Mouse (Mus musculus): Measurements from ENCODE around the gene Apol7e. TPM values are rescaled to one million over a fixed set of nuclear protein-coding genes. Genes with fewer than 3 reads are reported as not detected.

The Apol7e gene
- polyA plus RNA-seq, 1 experiment from 2014 or later = not detected

DNA sequence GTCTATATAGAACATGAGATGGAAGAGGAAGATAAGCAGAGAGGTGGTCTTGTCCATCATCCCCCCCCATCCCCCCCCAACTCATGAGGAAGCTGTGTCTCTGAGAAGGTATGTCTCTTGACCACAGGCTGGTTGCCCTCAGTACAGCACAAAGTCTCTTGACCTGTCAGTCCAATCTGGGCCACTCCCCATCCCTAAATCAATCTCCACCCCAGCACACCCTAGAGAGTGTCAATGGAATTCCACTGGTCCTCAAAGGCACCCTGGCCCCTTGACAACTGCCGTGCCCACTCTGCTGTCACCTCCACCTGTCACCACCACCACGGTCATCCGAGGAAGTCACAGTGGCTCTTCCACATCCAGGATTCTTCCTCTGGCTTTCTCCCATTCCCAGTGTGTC is 49.8 kb downstream of the Apol7e start:
- WGBS = 95% methylated on average over 3 of the region's 3 CpGs
- no peaks in the 10 kb centered on the region for H3K36me3 ChIP-seq
- no peaks in the 10 kb centered on the region for H3K27me3 ChIP-seq (ENCODE audit: insufficient read depth, poor library complexity, severe bottlenecking)
- DNase-seq (ENCODE audit: low spot score) = no peak
- no peak overlapping the region for H3K27ac ChIP-seq
- H3K9me3 ChIP-seq = no peaks in the 10 kb centered on the region
- H3K4me1 ChIP-seq (replicated peaks) = 0 out of 2 replicates have a peak, but pooled peaks cover 6% of the 10 kb centered on the region
- no peak overlapping the region for H3K4me3 ChIP-seq

DNA sequence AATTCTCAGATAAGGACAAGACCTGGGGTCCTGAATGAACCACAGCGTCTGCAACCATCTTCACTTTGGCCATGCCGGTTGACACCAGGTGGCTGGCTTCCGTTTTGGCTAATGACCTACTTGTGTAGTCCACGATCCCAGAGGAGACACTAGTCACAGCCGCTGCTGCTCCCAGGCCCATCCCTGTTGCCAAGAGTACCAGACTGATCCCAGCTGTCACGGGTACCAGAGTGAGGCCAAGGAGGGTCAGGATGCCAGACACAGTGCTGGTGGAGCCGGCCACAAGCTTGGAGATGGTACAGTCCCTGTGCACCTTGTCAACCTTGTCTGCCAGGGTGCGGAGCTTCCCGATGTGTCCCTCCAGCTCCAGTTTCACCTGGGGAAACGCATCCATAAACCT is 51.1 kb downstream of the Apol7e start:
- no peaks in the 10 kb centered on the region for H3K36me3 ChIP-seq
- H3K4me1 ChIP-seq (replicated peaks) = 0 out of 2 replicates have a peak, but pooled peaks cover 6% of the 10 kb centered on the region
- H3K27ac ChIP-seq = no peak overlapping the region
- H3K27me3 ChIP-seq (ENCODE audit: insufficient read depth, poor library complexity, severe bottlenecking) = no peaks in the 10 kb centered on the region
- H3K9me3 ChIP-seq = no peaks in the 10 kb centered on the region
- H3K4me3 ChIP-seq = no peak overlapping the region
- 91% methylated on average over 10 of the region's 10 CpGs for WGBS
- no peak for DNase-seq (ENCODE audit: low spot score)

DNA sequence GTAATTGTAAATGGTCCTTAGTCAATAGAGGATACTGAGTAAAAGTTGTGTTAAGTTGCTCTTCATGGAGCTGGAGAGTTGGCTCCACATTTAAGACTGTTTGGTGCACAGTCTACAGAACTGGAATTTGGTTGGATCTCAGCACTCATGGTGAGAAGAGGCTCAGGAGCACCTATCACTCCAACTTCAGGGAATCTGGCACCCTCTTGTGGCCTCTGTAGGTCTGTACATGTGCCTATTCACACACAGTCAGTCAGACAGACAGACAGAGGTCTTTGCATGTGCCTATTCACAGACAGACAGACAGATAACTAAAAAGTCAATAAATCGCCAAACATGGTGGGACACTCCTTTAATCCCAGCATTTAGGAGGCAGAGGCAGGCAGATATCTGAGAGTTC is 51.8 kb downstream of the Apol7e start:
- Histone ChIP-seq H3K27ac (no peak overlapping the region), H3K4me1 (replicated peaks) (0 out of 2 replicates have a peak, but pooled peaks cover 6% of the 10 kb centered on the region), H3K27me3 (ENCODE audit: insufficient read depth, poor library complexity, severe bottlenecking) (no peaks in the 10 kb centered on the region), H3K36me3 (no peaks in the 10 kb centered on the region), H3K4me3 (no peak overlapping the region), H3K9me3 (no peaks in the 10 kb centered on the region)
- 29% methylated on average over 1 of the region's 1 CpGs for WGBS
- no peak for DNase-seq (ENCODE audit: low spot score)

DNA sequence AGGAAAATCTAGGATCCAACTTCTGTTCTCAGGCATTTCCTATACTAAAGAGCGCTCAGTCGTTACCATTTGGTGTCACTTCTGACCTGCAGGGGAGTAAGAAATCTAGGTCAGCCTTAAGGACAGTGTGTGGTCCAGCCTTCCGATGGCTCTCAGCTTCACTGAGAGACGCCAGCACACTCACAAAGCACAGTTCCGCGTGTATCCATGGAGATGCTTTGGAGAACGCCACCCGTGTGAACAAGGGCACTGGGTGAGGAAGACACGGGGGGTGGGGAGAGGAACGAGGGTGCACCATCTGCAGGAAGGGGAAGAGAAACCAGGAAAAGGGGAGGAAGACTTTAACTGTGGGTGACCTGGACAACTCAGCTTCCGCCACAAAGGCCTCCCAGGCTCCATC is 53.8 kb downstream of the Apol7e start:
- H3K36me3 ChIP-seq = no peaks in the 10 kb centered on the region
- no peak overlapping the region for H3K4me3 ChIP-seq
- DNase-seq (ENCODE audit: low spot score) = no peak
- 62% methylated on average over 11 of the region's 11 CpGs for WGBS
- H3K4me1 ChIP-seq (replicated peaks) = 0 out of 2 replicates have a peak, but pooled peaks cover 6% of the 10 kb centered on the region
- H3K27ac ChIP-seq = no peak overlapping the region
- no peaks in the 10 kb centered on the region for H3K27me3 ChIP-seq (ENCODE audit: insufficient read depth, poor library complexity, severe bottlenecking)
- no peaks in the 10 kb centered on the region for H3K9me3 ChIP-seq

DNA sequence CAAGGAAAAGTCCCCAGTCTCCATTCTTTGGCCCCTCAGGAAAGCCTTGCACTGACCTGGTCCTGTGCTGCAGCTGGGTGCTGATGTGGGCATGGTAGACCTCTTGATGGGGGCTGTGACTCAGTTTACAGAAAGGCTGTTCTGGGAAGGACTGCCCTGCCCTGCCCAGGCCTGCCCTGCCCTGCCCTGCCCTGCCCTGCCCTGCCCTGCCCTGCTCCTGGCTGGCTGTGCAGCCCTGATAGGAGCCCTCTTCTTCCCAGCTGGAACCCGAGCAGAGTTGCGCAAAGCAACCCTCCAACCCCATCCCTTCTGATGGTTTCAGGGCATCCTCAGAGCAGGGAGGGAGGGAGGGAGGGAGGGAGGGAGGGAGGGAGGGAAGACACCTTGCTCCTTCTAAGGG is 56.5 kb downstream of the Apol7e start:
- Histone ChIP-seq H3K4me3 (no peak overlapping the region), H3K27ac (no peak overlapping the region), H3K9me3 (no peaks in the 10 kb centered on the region), H3K36me3 (peaks cover 7% of the 10 kb centered on the region), H3K27me3 (ENCODE audit: insufficient read depth, poor library complexity, severe bottlenecking) (no peaks in the 10 kb centered on the region), H3K4me1 (replicated peaks) (0 out of 2 replicates have a peak, but pooled peaks cover 6% of the 10 kb centered on the region)
- WGBS = no CpG with 5 or more reads among the region's 2 CpGs
- no peak for DNase-seq (ENCODE audit: low spot score)

DNA sequence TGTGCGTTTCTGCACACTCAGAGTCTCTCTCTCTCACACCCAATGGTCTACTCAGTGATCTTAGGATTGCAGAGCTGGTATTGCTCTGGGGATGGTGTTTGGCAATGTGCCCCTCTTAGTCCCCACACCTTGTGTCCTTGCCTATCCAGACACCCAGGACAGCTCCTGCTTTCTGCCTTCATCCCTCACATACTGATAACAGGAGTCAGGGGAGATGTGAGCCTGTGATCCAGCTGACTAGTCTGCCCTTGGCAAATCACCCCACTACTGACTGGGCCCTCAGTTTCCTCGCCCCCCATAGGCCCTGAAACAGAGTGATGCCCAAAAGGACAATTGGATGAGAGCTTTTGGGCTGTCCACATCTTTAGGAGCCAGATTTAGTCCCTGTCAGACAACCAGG is 57.4 kb downstream of the Apol7e start:
- Histone ChIP-seq H3K27me3 (ENCODE audit: insufficient read depth, poor library complexity, severe bottlenecking) (no peaks in the 10 kb centered on the region), H3K9me3 (no peaks in the 10 kb centered on the region), H3K27ac (no peak overlapping the region), H3K36me3 (peaks cover 16% of the 10 kb centered on the region), H3K4me1 (replicated peaks) (0 out of 2 replicates have a peak, but pooled peaks cover 6% of the 10 kb centered on the region), H3K4me3 (no peak overlapping the region)
- 77% methylated on average over 2 of the region's 2 CpGs for WGBS
- no peak for DNase-seq (ENCODE audit: low spot score)

DNA sequence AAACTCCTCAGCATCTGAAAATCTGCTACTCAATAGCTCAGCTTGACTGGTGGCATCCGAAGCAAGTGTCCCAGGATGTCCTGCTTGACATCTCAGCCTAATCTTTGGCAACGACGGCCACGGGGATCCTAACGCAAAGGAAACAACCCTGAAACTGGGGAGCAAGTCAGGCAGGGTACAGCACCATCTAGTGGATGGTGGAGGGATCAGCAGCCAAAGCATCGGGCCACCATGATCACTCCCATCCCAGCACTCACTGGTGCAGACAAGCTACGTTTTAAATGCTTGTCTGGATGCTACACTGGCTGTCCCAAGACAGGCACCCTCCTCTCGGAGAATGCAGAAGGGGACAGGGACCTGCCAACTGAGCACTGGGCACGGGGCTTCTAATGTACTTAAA is 58.2 kb downstream of the Apol7e start, which contains the start of gene Apol8:
Gene Apol8 (minus strand): TSS at position 156 of the 400 bp plus-strand sequence.
- Histone ChIP-seq H3K36me3 (peaks cover 24% of the 10 kb centered on the region), H3K4me3 (peak within 1 kb of the TSS; percentile 6; the same call in 1 of the 2 replicates), H3K4me1 (replicated peaks) (0 out of 2 replicates have a peak, but pooled peaks cover 6% of the 10 kb centered on the region), H3K27me3 (ENCODE audit: insufficient read depth, poor library complexity, severe bottlenecking) (no peaks in the 10 kb centered on the region), H3K27ac (no peak within 1 kb of the TSS), H3K9me3 (no peaks in the 10 kb centered on the region)
- DNase-seq (ENCODE audit: low spot score) = peak; percentile 65
- 13% methylated on average over 9 of the region's 9 CpGs for WGBS

DNA sequence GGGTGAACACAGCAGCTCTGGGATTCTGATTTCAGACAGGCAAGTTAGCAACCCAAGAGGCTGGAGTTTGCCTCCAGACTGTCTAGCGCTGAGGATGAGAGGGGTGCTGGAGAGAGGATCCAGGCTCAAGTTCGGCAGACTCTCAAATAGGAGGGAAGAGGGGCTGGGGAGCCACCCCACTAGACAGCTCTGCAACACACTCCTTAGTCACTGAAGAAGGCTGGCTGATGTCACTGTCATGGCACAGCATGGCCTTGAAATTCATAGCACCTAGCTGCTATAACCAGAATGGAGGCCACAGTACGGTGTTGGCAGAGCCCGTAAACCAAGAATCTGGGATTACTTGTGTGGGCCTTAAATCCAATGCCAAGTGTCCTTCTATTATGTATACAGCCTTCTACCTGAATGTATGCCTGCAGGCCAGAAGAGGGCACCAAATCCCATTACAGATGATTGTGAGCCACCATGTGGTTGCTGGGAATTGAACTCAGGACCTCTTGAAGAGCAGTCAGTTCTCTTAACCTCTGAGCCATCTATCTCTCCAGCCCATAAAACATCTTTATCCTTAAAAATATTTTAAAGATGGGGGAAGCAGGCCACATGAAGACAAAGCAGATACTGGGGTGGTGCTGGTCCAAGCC is 59.0 kb downstream of the Apol7e start:
- no peaks in the 10 kb centered on the region for H3K27me3 ChIP-seq (ENCODE audit: insufficient read depth, poor library complexity, severe bottlenecking)
- WGBS = 84% methylated on average over 4 of the region's 4 CpGs

DNA sequence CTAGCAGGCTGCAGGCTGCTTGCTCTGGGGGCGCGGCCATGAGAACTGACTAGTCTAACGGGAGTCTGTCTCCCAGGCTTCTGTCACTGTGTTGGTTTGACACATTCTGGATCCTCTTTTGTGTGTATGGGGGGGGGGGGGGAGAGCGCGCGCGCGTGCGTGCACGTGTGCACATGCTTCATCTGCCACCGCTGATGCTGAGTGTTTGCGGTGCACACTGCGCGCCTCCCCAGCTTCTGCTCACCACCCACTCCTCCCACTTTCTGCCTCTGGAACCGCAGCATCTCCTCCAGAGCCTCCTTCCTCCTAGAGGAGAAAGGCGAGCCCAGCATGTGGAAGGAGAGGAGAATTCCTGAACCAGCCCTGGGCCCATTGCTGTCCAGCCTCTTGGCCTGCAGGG is 61.4 kb downstream of the Apol7e start:
- WGBS = 93% methylated on average over 16 of the region's 16 CpGs
- Histone ChIP-seq H3K36me3 (peaks cover 56% of the 10 kb centered on the region), H3K4me1 (replicated peaks) (no peaks in the 10 kb centered on the region), H3K4me3 (no peak overlapping the region), H3K27ac (no peak overlapping the region), H3K27me3 (ENCODE audit: insufficient read depth, poor library complexity, severe bottlenecking) (no peaks in the 10 kb centered on the region), H3K9me3 (no peaks in the 10 kb centered on the region)
- no peak for DNase-seq (ENCODE audit: low spot score)

More for the DNA sequence above, 59.0 kb downstream of the Apol7e start:
- peaks cover 33% of the 10 kb centered on the region for H3K36me3 ChIP-seq
- H3K9me3 ChIP-seq = no peaks in the 10 kb centered on the region
- H3K27ac ChIP-seq = no peak overlapping the region
- H3K4me3 ChIP-seq = no peak overlapping the region
- 0 out of 2 replicates have a peak, but pooled peaks cover 2% of the 10 kb centered on the region for H3K4me1 ChIP-seq (replicated peaks)
- DNase-seq (ENCODE audit: low spot score) = no peak

DNA sequence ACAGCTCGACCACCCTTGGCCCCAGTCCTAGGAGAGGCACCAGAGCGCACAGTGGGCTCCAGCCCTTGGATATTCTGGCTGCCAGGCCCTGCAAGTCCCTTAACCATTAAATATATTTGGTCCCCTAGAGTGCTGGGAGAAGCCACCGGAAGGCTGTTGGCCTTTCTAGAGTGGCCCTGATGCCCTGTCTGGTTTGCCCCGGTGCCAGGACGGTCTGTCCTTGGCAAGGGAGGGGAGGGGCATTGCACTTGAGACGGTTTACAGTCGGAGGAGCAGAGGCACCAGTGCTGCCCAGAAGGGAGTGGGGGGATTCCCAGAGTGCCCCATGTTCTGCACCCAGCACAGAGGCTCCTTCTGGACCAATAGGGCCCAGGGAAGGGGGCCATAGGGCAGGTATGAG is 62.4 kb downstream of the Apol7e start:
- no peaks in the 10 kb centered on the region for H3K4me1 ChIP-seq (replicated peaks)
- H3K27ac ChIP-seq = no peak overlapping the region
- DNase-seq (ENCODE audit: low spot score) = no peak
- H3K4me3 ChIP-seq = no peak overlapping the region
- H3K27me3 ChIP-seq (ENCODE audit: insufficient read depth, poor library complexity, severe bottlenecking) = no peaks in the 10 kb centered on the region
- 95% methylated on average over 7 of the region's 7 CpGs for WGBS
- H3K36me3 ChIP-seq = peaks cover 66% of the 10 kb centered on the region
- no peaks in the 10 kb centered on the region for H3K9me3 ChIP-seq

DNA sequence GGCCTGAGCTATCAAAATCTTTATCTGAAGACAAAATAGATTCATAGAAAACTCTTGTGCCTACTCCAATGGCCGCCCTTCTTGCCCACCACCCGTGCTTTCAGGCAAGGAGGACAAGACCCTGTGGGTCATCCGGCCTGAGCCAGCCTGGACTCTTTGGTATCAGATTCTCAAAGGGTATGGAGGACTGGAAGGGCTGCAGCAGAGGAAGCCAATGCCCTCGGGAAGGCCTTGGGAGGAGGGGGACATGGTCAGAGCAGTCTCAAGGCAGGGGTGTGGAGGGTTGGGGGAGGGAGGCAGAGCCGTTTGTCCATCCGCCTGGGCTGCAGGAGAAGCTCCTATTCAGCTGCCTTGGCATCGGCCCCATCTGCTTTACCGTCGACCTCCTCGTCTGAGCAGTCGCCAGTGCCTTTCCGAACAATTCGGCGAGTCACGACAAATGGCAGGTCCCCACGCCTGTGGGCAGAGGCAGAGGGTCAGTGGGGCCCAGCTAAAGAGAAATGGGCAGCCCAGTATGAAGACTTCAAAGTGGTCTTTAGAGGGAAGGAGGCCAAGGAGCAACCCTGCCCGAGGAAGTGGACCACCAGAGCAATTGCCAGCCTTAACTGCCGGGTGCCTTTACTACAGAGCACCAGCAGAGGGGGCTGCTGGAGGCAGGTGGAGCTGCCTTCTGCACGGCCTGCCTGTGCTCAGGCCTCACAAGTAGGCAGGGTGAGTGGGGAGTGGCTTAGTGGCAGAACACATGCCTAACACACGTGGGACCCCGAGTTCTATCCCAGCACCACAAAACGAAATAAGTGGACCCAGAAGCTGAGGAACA is 63.1 kb downstream of the Apol7e start:
- Histone ChIP-seq H3K27me3 (ENCODE audit: insufficient read depth, poor library complexity, severe bottlenecking) (no peaks in the 10 kb centered on the region), H3K9me3 (no peaks in the 10 kb centered on the region), H3K36me3 (peaks cover 73% of the 10 kb centered on the region), H3K4me1 (replicated peaks) (no peaks in the 10 kb centered on the region), H3K27ac (no peak overlapping the region), H3K4me3 (no peak overlapping the region)
- peak; percentile 43 for DNase-seq (ENCODE audit: low spot score)
- 82% methylated on average over 22 of the region's 22 CpGs for WGBS

DNA sequence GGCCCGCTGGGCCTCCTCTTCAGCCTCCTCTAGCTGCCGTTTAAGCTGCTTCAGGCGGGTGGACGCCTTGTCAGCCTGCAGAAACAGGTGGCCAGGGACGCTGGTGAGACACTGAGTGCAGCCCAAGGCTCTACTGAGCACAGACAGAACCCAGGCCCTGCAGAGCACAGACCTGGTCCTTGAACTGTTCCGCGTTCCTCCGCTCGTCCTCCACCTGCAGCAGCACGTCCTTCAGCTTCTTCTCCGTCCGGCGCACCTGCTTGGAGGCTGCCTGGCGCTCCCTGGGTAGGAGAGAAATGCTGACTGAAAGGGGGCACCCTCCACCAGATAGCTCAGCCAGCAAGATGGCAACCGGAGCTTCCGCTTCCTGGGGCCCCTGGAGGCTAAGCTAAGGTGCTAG is 64.4 kb downstream of the Apol7e start:
- Histone ChIP-seq H3K4me1 (replicated peaks) (no peaks in the 10 kb centered on the region), H3K27ac (no peak overlapping the region), H3K27me3 (ENCODE audit: insufficient read depth, poor library complexity, severe bottlenecking) (no peaks in the 10 kb centered on the region), H3K36me3 (peaks cover 86% of the 10 kb centered on the region), H3K9me3 (no peaks in the 10 kb centered on the region), H3K4me3 (no peak overlapping the region)
- WGBS = 88% methylated on average over 16 of the region's 16 CpGs
- DNase-seq (ENCODE audit: low spot score) = no peak

DNA sequence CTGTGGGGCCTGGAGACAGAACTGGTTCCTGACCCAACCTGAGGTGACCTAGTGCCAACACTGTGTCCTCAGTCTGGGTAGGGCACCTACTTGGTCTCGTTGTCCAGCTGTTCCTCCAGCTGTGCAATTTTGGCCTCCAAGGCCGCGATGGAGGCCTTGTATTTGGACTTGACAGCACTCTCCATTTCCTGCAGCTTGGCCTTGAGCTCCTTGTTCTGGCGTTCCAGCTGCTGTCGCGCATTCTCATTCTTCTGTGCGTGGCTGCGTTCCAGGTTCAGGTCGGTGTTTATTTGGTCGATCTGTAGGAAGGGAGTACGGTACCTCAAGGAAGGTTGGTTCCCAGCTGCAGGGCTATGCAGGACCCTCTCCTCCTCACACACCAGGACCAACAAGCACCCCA is 65.0 kb downstream of the Apol7e start:
- Histone ChIP-seq H3K4me1 (replicated peaks) (no peaks in the 10 kb centered on the region), H3K9me3 (no peaks in the 10 kb centered on the region), H3K36me3 (peaks cover 93% of the 10 kb centered on the region), H3K27me3 (ENCODE audit: insufficient read depth, poor library complexity, severe bottlenecking) (no peaks in the 10 kb centered on the region), H3K27ac (no peak overlapping the region), H3K4me3 (no peak overlapping the region)
- 94% methylated on average over 11 of the region's 11 CpGs for WGBS
- no peak for DNase-seq (ENCODE audit: low spot score)
